Mouse (Mus musculus): ENCODE measurements at regions not wholly inside any gene's neighbourhood (a gene's known extent, or its start where the extent isn't known, plus 50 kb on each side); places are given as distances from the start of the nearest gene placed in this dataset.
A peak's percentile ranks its signal among the peaks of the same experiment; 100 is the strongest.
"Not testable (repeated sequence)": the region's sequence is repeated elsewhere in the genome, so short reads cannot be mapped to it uniquely, and the experiment has no call there.

GRCm38 (mm10) chr11:41090391-41090900 lies 335.3 kb upstream of the Ccng1 start:
- intact Hi-C loops (cut with DNase I); DNase-seq: not testable (repeated sequence)

- intact Hi-C loops (cut with DNase I), result no loop called here
- no peak for DNase-seq
Measured at GRCm38 (mm10) chr11:41063570-41063969, 308.5 kb upstream of the Ccng1 start.

GRCm38 (mm10) chr11:41057796-41058195 lies 302.7 kb upstream of the Ccng1 start:
- intact Hi-C loops (cut with DNase I), result no loop called here
- no peak for DNase-seq

- intact Hi-C loops (cut with DNase I), result no loop called here
- no peak for DNase-seq
Measured at GRCm38 (mm10) chr11:41030018-41030417, 274.9 kb upstream of the Ccng1 start.

- intact Hi-C loops (cut with DNase I), result no loop called here
Measured at GRCm38 (mm10) chr11:41010096-41010495, 255.0 kb upstream of the Ccng1 start.

GRCm38 (mm10) chr11:40972806-40973205 lies 217.7 kb upstream of the Ccng1 start:
- DNase-seq, result no peak
- intact Hi-C loops (cut with DNase I), result no loop called here

More at GRCm38 (mm10) chr11:41010096-41010495, 255.0 kb upstream of the Ccng1 start:
- peak; percentile 15 for DNase-seq

- peak; percentile 66 for DNase-seq
- intact Hi-C loops (cut with DNase I), result loop anchor here (10.0 kb wide), 1 partner anchor 1248 kb away; no protein-coding TSS in a partner anchor
Measured at GRCm38 (mm10) chr11:40927168-40927567, 172.1 kb upstream of the Ccng1 start.

- intact Hi-C loops (cut with DNase I), result no loop called here
- DNase-seq, result no peak
Measured at GRCm38 (mm10) chr11:40891485-40891884, 136.4 kb upstream of the Ccng1 start.

- no peak for DNase-seq
- intact Hi-C loops (cut with DNase I), result no loop called here
Measured at GRCm38 (mm10) chr11:40884509-40884908, 129.4 kb upstream of the Ccng1 start.

GRCm38 (mm10) chr11:40879589-40879988 lies 124.5 kb upstream of the Ccng1 start:
- intact Hi-C loops (cut with DNase I), result no loop called here

GRCm38 (mm10) chr11:40873002-40873401 lies 117.9 kb upstream of the Ccng1 start:
- intact Hi-C loops (cut with DNase I), result no loop called here
- no peak for DNase-seq

More at GRCm38 (mm10) chr11:40879589-40879988, 124.5 kb upstream of the Ccng1 start:
- DNase-seq, result no peak

GRCm38 (mm10) chr11:40865694-40866093 lies 110.6 kb upstream of the Ccng1 start:
- intact Hi-C loops (cut with DNase I), result loop anchor here (10.0 kb wide), 1 partner anchor 1559 kb away; no protein-coding TSS in a partner anchor
- peak; percentile 51 for DNase-seq

GRCm38 (mm10) chr11:40851361-40851760 lies 96.2 kb upstream of the Ccng1 start:
- no peak for DNase-seq
- intact Hi-C loops (cut with DNase I), result no loop called here

- intact Hi-C loops (cut with DNase I), result no loop called here
- no peak for DNase-seq
Measured at GRCm38 (mm10) chr11:40850652-40851092, 95.6 kb upstream of the Ccng1 start.

- no peak for DNase-seq
- intact Hi-C loops (cut with DNase I), result no loop called here
Measured at GRCm38 (mm10) chr11:40846586-40846985, 91.5 kb upstream of the Ccng1 start.

GRCm38 (mm10) chr11:40835393-40835792 lies 80.3 kb upstream of the Ccng1 start:
- intact Hi-C loops (cut with DNase I), result no loop called here
- DNase-seq, result no peak
